Mouse (Mus musculus) monocyte, adult 2 months (primary cell): ENCODE results near the gene Rcvrn.

Source experiments
- DNase-seq, 2 experiments: peaks; one replicate each; pipeline ENCODE4 v3.0.0; 2022; ENCODE audit warnings: low spot score in 2 of 2, low read depth in 1 of 2

Gene Rcvrn

GRCm38 (mm10) chr11:67694703-67695376 lies at the start of gene Rcvrn:
Gene Rcvrn (plus strand): TSS chr11:67695326.
- no peak for DNase-seq

- DNase-seq = peak; percentile 38 to 45
Observed at GRCm38 (mm10) chr11:67647745-67648144, 47.4 kb upstream of the Rcvrn start.

- no peak for DNase-seq
Observed at GRCm38 (mm10) chr11:67648651-67649407, 46.3 kb upstream of the Rcvrn start.

GRCm38 (mm10) chr11:67649971-67650707 lies 45.0 kb upstream of the Rcvrn start:
- DNase-seq = no peak

- no peak for DNase-seq
Observed at GRCm38 (mm10) chr11:67651731-67652130, 43.4 kb upstream of the Rcvrn start.

- no peak for DNase-seq
Observed at GRCm38 (mm10) chr11:67652194-67652892, 42.8 kb upstream of the Rcvrn start.

- no peak for DNase-seq
Observed at GRCm38 (mm10) chr11:67652893-67653255, 42.3 kb upstream of the Rcvrn start.

- DNase-seq = no peak
Observed at GRCm38 (mm10) chr11:67653521-67654090, 41.5 kb upstream of the Rcvrn start.

GRCm38 (mm10) chr11:67654514-67654913 lies 40.6 kb upstream of the Rcvrn start:
- DNase-seq = no peak

- DNase-seq = no peak
Observed at GRCm38 (mm10) chr11:67655236-67655959, 39.7 kb upstream of the Rcvrn start.

- no peak for DNase-seq
Observed at GRCm38 (mm10) chr11:67656366-67656765, 38.8 kb upstream of the Rcvrn start.

GRCm38 (mm10) chr11:67656811-67657210 lies 38.3 kb upstream of the Rcvrn start:
- DNase-seq = no peak

- no peak for DNase-seq
Observed at GRCm38 (mm10) chr11:67657685-67658382, 37.3 kb upstream of the Rcvrn start.

GRCm38 (mm10) chr11:67661465-67661864 lies 33.7 kb upstream of the Rcvrn start:
- DNase-seq = no peak

GRCm38 (mm10) chr11:67663437-67663836 lies 31.7 kb upstream of the Rcvrn start:
- DNase-seq = no peak

- no peak for DNase-seq
Observed at GRCm38 (mm10) chr11:67664261-67664660, 30.9 kb upstream of the Rcvrn start.

- DNase-seq = no peak
Observed at GRCm38 (mm10) chr11:67664918-67665317, 30.2 kb upstream of the Rcvrn start.

- DNase-seq = no peak
Observed at GRCm38 (mm10) chr11:67666129-67666528, 29.0 kb upstream of the Rcvrn start.

GRCm38 (mm10) chr11:67667531-67668332 lies 27.4 kb upstream of the Rcvrn start:
- no peak for DNase-seq
